Mouse (Mus musculus) megakaryocyte progenitor cell, adult 5-6 weeks (primary cell): ENCODE data around the gene Gm45713. TPM values are rescaled to one million over a fixed set of nuclear protein-coding genes. Genes with fewer than 3 reads are reported as not detected.
A peak's percentile ranks its signal among the peaks of the same experiment; 100 is the strongest.
"Not testable (repeated sequence)": the region's sequence is repeated elsewhere in the genome, so short reads cannot be mapped to it uniquely, and the experiment has no call there.

Source experiments
- ATAC-seq: replicated peaks from 2 replicates; pipeline ENCODE4 v1.8.0; 2016; ENCODE audit warnings: mild to moderate bottlenecking, moderate TSS enrichment, inconsistent platforms; ENCODE audit not compliant: poor library complexity
- total RNA-seq, 2 experiments: library from RNA; stranded (forward) in 1 of 2; stranded (reverse) in 1 of 2; fragments of 157-497, 149-512 nt in 1 of 2; fragments of 200-1000 nt in 1 of 2; gene quantifications; 2 replicates each; pipeline versions ENCODE4 v1.2.3 to v1.2.4; 2015 to 2017

Gene Gm45713
- total RNA-seq, 2 experiments from 2014 or later, result not detected

DNA sequence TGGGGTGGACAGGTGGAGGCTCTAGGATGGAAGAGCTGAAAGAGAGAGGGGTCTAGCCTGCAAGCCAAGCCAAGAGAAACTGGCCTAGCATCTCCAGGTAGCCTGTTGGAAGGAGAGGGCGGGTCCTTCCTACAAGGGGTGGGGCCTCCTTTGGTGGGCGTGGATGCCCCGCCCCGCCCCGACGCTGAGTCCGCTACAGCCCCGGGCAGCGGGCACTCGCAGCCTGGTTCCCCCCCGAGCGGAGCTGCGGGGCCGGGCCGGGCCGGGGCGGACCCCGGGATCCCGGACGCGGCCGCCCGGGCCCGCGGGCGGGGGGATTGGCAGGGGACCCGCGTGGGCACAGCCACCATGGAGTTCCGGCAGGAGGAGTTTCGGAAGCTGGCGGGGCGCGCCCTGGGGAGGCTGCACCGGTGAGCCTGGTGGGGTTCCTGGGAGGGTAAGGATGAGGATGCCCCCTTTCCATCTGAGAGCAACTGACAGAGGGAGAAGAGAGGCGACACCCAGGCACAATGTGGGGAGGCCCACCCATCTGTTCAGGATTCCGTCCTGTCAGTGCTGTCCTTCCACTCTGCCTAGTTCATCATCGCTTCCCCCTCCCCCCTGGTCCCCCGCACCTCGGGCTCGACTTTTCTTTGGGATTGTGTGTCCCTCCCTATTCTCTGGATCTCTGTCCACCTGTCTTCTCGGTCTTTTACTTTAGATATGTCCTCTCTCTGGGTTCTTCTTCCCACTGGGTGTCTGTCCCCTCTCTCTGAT is 27.9 kb upstream of the Gm45713 start, which contains the start of gene Slc17a7:
Gene Slc17a7 (plus strand): TSS at position 215 of the 756 bp plus-strand sequence.
- peak; percentile 63 for ATAC-seq

DNA sequence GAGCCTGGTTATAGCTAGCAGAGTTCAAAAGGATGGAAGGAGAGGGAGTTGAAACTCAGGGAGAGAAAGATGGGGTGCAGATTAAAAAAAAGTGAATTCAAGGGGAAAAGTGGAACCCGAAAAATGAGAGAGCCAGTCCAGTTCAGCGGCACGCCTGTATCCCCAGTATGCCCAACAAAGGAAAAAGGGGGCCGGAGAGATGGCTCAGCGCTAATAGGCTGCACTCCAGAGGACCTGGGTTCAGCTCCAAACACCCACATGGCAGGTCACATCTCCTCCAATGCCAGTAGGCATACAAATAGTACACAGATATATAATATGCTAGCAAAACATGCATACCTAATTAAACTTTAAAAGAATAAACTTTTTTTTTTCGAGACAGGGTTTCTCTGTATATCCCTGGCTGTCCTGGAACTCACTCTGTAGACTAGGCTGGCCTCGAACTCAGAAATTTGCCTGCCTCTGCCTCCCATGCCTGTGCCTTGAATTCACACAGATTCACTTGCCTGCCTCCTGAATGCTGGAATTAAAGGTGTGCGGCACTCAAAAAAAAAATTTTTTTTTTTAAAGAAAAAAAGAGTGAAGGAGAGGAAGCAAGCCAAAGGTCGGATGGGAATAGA is 27.1 kb upstream of the Gm45713 start:
- no peak for ATAC-seq

DNA sequence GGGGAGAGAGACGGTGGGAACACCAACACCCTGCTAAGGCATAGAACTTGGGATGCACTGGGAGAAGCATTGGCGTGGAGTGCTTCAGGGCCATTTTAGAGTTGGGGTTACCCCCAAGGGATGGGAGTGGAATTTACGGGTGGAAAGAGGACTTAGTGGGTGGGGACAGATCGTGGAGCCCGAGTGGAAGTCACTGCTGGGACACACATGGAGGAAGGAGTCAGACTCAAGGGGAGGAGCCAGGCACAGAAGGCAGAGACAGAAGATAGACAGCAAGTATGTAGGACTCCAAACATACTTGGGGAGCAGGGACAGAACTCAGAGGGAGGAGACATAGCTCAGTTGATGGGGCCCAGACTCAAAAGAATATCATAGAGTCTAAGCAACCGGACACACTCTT is 26.5 kb upstream of the Gm45713 start:
- no peak for ATAC-seq

DNA sequence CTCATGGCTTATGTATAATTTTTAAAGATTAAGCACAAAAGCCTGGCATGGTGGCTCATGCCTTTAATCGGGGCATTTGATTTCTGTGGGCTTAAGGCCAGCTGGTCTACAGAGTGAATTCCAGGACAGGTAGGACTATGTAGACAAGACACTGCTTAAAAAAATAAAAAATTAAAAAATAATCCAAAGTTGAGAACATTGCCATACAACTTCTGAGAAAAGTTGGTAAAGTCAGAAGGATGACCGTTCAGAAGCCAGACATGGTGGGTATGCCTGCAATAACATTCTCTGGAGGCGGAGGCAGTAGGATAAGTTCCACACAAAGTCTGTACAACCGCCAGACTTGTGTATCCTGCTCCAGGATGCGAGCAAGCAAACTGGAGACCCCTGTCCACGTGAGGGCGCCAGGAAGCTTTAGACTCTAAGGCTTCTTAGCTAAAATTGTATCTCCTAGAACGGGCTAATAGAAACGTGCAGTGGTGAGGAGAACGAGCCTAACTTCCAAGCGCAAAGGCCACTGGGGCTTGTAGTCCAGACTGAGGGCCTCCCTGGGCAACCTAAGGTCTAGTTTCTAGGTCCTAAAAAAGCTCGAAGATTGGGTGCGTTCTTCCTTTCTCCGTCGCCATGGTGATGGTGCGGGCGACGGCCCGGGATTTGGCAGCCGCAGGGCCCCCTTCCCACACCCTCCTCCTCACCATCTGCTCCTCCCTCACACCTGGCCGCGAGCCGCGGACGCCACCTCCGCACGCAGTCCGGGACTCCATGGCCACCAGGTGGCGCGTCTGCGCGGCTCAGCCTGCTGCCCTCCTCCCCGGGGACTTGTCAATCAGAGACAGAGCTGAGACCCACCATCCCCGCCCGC is 25.8 kb upstream of the Gm45713 start:
- ATAC-seq, result peak; percentile 88

DNA sequence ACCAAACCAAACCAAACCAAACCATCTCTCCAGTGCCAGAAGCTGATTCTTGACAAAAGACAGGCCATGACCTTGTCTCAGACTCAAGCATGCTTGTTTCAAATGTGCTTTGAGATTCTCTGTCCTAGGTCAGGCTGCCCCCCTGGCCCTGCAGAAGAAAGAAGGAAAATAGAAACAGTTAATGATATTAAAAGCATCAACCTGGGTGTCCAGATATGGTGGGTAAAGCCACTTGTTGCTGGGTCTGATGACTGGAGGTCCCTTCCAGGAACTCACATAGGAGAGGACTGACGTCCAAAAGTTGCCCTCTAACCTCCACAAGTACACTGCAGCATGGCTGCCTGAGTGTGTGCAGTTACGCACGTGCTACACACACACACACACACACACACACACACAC is 24.8 kb upstream of the Gm45713 start:
- no peak for ATAC-seq

DNA sequence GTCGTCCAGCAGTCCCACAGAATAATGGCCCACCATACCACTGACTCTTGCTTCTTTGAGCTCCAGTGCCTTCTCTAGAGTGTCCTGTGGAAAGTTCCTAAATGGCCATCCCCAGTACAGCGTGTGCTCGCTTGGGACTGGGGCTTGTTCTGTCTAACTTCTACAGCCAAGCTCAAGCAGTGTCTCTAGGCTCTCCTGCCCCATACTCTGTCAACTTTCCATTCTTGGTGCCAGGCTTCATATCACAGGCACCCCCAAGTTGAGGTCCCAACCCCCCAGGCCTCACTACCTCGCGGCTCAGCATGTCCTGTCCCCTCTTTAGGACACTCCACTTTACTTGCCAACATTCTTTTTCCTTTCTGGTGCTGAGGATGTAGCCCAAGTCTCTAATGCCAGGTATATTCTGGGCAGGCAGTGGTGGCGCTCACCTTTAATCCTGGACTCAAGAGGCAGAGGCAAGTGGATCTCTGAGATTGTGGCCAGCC is 24.3 kb upstream of the Gm45713 start:
- no peak for ATAC-seq

DNA sequence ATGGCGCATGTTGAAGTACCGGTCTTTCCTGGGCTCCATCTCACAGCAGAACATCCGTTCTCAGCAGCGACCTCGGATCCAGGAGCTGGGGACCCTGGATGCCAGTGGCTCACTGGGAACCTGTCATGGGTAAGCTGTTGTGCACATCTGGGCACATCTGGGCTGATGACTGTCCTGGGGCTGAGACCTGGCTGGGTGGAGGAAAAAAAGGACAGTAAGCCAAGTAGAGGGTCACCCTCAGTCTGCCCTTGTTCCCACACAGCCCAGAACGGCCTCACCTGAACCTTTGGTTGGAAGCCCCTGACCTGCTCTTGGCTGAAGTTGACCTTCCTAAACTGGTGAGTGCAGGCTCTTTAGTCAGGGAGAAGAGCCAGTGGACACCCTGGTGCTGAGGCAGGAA is 23.0 kb upstream of the Gm45713 start:
- ATAC-seq, result no peak

DNA sequence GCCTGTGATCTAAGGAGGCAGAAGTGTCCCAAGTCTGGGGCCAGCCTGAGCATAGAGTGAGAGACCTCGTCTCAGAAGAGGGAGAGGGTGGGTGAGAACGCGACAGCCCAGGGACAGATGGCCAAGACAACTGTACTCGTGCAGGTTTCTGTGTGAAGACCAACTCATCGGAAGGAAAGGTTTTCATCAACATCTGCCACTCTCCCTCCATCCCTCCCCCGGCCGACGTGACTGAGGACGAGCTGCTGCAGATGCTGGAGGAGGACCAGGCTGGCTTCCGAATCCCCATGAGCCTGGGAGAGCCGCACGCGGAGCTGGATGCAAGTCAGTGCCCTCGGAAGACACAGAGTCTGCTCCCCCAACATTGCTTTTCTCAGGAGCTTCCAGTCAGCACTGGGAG is 21.4 kb upstream of the Gm45713 start:
- ATAC-seq, result no peak

DNA sequence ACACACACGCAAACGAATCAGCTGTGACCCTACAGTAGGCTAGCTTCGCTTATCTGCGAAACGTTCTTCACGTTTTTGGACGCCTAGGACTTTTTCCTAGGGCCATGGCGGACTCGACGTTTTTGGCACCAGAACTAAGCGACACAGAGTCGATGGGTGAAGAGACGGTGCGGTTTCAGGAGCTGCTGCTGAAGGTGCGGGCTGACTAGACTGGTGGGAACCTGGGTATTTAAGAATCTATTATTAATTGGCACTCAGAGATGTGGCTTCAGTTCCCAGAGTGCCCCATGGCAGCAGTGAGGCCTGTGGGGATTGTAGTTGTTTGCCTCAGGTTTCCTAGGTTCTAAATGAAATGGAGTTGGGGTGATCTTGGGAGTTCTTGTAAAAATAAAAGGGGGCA is 20.2 kb upstream of the Gm45713 start:
- no peak for ATAC-seq

DNA sequence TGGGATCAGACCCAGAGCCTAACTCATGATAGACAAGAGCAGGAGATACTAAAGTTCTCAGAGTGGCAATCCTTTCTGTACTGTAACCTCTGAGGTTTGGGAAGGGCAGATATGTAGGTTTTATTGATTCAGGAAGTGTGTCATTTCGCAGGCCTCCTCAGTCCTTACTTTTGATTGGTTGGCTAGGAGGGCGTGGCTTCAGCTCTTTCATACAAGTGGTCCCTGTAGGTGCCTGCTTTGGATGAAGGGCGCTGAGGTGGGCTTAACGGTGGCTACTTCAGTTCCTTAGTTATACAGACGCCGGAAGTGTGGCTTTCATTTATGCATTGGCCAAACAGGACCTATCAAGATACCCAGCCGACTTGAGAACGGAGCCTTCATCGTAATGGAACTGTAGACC is 19.6 kb upstream of the Gm45713 start:
- ATAC-seq, result no peak

DNA sequence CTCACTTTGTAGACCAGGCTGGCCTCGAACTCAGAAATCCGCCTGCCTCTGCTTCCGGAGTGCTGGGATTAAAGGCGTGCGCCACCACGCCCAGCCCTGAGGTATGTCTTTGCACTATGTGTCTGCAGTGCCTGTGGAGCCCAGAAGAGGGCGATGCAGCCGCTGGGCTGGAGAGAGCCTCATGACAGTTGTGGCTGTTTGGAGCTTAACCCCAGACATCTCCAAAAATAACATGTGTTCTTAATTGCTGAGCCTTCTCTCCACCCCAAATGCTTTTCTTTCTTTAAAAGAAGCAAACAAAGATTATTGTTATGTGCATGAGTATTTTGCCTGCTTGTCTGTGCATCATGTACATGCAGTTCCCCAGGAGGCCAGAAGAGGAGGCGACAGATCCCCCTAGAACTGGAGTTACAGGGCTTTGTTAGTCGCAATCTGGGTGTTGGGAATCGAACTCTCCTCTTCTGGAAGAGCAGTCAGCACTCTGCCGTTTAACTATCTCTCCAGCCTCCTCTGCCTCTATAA is 19.0 kb upstream of the Gm45713 start:
- ATAC-seq, result peak; percentile 65

DNA sequence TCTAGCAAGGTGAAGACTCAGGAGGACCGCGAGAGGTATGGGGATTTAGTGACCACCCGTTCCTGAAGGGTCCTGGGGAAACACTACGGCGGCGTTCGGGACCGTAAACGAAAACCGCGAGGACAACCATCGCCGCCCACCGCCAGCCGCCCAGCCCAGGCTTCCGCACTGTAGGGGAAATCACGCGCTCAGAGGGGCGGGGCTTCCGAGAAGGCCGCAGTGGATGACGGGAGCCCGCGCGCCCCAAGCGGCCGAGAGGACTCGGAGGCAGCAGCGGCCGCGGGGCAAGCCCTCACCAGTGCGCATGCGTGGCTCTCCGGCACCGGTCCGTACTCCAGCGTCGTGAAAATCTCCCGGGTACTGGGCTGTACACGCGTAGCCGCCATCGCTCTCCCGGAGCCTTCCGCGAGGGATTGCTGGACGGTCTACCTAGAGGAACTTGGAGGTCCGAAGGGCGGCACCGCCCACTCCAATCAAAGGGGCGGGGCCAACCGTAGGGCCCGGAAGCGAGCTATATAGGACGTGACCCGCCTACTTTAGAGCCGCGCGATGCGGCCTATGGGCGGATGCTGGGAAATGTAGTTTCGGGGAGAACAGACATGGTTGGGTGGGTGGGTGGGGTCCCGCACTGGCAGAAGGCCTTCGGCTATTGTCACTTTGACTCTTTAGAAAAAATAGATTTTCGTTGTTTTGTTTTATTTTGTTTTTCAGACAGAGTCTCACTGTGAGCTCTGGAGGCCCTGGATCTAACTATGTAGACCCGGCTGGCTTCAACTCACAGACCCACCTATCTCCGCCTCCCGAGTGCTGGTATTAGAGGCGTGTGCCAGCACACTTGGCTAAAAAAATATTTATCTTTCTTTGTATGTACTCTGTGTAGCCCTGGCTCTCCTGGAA is 18.3 kb upstream of the Gm45713 start, which contains the start of the genes Pih1d1 and Aldh16a1:
Gene Pih1d1 (plus strand): TSS at position 208 of the 897 bp plus-strand sequence.
Gene Aldh16a1 (minus strand): TSS at position 489 of the 897 bp plus-strand sequence.
- ATAC-seq, result peak; percentile 90

DNA sequence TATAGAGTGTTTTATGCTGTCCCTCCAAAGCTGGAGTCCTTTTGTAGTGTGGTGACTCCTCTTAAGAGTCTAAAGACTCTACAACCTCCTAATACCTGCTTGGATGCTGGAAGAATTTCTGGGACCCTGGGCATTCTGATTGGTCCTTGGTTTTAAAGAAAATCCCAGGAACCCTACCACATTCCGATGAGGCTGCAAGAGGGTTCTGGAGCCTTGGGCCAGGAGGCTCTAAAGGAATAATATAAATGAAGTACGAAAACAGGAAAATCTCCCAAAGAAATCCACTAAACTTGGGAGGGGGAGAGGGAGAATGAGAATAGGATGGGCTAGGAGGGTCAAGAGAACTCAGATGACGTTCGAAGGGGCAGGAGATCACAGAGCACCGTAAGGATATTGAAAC is 17.6 kb upstream of the Gm45713 start:
- no peak for ATAC-seq

DNA sequence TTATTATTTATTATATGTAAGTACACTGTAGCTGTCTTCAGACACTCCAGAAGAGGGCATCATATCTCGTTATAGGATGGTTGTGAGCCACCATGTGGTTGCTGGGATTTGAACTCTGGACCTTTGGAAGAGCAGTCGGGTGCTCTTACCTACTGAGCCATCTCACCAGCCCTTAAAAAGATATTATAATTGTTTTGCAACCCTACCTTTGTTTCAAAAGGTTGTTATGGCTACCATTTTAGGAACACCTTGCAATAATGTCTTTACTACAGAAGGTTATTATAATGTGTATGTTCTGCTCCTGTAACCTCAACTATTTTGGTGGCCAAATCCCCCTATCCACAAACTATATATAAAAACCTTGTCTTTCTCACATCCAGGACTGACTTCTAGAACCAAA is 17.0 kb upstream of the Gm45713 start:
- ATAC-seq, result not testable (repeated sequence)

DNA sequence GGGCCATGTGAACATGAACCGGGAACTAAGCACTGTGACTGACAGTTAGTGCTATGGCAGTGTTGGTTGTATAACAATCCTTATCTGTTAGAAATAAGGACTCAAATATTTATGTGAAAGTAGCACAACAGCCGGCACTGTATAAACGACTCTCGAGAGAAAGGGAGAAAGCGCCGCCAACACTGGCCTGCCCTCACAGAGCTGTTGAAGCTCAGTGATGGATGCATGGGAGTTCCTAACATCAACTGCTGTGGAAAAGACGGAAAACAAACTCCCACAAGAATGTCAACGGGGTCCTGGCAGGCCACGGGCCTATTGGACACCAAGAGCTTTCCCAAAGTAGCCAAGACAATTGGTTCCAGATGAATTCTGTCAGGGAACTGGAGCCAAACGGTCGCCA is 15.3 kb upstream of the Gm45713 start:
- no peak for ATAC-seq

DNA sequence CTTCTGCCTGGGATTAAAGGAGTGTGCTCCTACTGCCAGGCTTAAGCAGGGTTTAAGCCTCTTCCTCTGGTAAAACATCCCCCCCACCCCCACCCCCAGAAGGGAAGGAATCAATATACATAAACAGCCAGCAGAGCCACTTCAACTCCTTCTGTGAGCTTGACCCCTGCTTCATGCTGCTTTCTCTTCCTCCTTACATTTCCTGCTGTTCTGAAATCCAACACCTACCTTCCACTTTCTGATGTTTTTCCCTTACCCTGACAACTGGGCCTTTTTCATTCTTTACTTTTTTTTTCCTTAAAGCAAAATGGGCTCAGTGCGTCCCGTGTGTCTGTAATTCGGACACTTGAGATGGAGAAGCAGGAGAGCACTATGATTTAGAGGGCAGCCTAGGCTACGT is 14.3 kb upstream of the Gm45713 start:
- ATAC-seq, result no peak

DNA sequence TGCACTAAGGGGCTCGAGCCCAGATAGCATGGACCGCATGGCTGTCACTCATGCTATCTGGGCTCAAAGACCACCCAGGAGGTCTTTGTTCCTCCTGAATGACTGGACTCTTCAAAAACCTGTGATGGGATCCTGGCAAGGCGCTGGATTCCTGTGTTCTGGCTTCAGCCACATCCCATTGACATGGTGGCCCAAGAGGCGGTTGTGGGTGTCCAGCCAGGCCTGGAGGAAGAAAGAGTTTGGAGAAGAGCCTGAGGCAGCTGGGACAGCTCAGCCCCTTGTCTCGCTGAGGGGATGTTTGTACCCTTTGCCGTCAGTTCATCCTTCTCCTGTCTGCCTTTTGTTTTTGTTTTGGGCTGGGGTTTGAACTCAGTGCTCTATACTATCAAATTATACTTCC is 13.5 kb upstream of the Gm45713 start:
- no peak for ATAC-seq

DNA sequence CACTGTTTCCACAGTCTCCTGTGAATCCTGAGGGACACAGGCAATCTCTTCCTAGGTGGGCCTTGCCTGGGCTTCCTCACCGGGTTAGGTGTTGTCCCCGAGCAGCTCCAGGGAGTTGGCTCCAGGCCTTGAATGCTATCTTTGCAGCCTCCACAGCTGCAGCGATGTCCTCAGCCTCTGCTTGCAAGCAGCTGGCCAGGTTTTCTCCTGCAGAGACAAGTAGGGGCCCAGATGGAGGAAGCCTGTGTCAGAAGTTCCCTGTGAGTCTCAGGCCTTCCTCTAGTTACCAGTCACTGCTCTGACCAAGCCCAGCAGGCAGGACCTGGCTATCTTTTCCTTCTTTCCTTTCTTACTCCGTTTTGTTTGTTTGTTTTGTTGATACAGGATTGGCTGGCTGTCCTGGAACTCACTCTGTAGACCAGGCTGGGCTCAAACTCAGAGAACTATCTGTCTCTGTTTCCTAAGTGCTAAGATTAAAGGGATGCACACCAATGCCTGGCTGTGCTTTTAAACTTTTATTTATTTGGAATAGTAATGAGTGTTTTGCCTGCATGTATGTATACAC is 12.6 kb upstream of the Gm45713 start:
- ATAC-seq, result no peak

DNA sequence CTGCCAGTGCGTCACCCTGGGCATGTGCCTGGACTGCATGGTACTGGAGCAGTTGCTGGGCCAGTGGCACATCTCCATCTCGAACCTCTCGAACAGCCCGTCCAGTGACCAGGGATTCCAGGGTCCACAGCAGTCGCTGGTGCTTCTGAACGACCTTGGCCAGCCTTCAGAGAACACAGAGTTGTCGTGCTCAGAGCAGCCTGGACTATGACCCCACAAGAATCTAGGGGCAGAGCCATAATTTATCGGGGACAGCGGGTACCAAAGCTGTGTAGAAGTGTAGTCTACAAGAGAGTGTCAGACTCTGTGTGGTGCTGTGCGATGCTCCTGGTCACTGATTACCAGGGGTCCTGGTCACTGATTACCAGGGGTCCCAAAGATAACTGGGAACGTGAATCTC is 11.9 kb upstream of the Gm45713 start:
- ATAC-seq, result no peak

DNA sequence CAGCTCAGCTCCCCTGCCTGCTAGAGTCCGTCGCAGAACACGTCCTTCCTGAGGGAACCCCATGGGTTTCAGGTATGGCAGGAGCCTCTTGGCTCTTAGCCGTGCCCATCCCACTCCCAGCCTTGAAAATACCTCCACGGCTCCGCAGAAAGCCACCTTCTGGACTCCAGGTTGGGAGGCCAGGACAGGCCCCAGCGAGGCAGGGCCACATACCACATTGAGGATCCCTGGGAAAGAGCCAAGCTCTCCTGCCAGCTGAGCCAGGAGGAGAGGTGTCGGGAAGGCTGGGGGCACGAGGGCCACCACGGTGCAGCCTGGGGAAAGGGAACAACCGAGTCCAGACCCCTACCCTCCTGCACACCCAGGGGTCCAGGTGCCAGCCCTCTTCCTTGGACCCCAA is 11.2 kb upstream of the Gm45713 start:
- no peak for ATAC-seq
